Mouse (Mus musculus) heart, embryonic 10.5 days (tissue): ENCODE data around the gene Cldn12. TPM values are rescaled to one million over a fixed set of nuclear protein-coding genes. Genes with fewer than 3 reads are reported as not detected.

Source experiments
- DNase-seq: peaks from one replicate; pipeline ENCODE4 v3.0.0-alpha.2; 2017; ENCODE audit warnings: low spot score
- H3K27ac ChIP-seq: fragments of 300-500 bp; sonication (generic); 2 replicates; pipeline ENCODE4 v1.5.1; 2016; ENCODE audit warnings: mild to moderate bottlenecking
- H3K27me3 ChIP-seq: fragments of 300-500 bp; sonication (generic); 2 replicates; pipeline ENCODE4 v1.6.1; 2016; ENCODE audit warnings: mild to moderate bottlenecking; ENCODE audit not compliant: poor library complexity, insufficient read depth, severe bottlenecking
- H3K36me3 ChIP-seq: fragments of 300-500 bp; sonication (generic); 2 replicates; pipeline ENCODE4 v1.6.1; 2016; ENCODE audit warnings: mild to moderate bottlenecking, moderate library complexity
- H3K4me1 ChIP-seq: fragments of 300-500 bp; sonication (generic); 2 replicates; pipeline ENCODE4 v1.6.1; 2016; ENCODE audit warnings: mild to moderate bottlenecking
- H3K4me3 ChIP-seq: fragments of 300-500 bp; sonication (generic); 2 replicates; pipeline ENCODE4 v1.5.1; 2016; ENCODE audit warnings: mild to moderate bottlenecking, moderate library complexity
- H3K9me3 ChIP-seq: fragments of 300-500 bp; sonication (generic); 2 replicates; pipeline ENCODE4 v1.6.1; 2016; ENCODE audit warnings: mild to moderate bottlenecking, moderate library complexity
- WGBS: fragments of 180-500 bp; shearing (Covaris S2); methylation state at CpG from one replicate; pipeline ENCODE4 v1.1.7; 2016; 5-methylcytosine and 5-hydroxymethylcytosine counted together
- polyA plus RNA-seq: library from polyadenylated mRNA; unstranded; fragments of >200 nt; fragmentation: Nextera tagmentation; extraction: Ambion mirVana; gene quantifications from 2 replicates; pipeline ENCODE4 v1.2.1, GENCODE M21; 2016

Gene Cldn12
- polyA plus RNA-seq, 1 experiment from 2014 or later = 27.4 TPM

DNA sequence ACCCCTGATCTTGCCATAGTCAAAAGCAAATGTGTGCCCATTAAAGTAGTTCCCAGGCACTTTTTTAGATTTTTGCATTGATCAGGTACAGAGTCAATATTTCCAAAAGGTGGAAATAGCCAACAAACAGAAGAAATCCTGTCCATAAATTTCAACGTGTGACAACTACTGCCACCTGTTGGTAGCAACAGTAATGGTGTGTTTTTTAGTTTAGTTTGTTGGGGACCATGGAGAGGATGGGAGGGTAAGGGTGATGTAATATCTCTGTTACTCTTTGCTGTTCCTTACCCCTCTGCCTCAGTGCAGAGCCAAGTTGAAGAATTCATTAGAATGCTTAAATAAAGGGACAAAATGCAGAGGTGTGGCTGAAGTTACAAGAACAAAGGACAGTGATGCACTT, 33.1 kb downstream of the Cldn12 start:
- Histone ChIP-seq H3K36me3 (no peaks in the 10 kb centered on the region), H3K27me3 (no peaks in the 10 kb centered on the region), H3K4me1 (no peaks in the 10 kb centered on the region), H3K27ac (no peak overlapping the region), H3K4me3 (no peak overlapping the region), H3K9me3 (no peaks in the 10 kb centered on the region)
- no peak for DNase-seq
- 2% methylated on average over 1 of the region's 1 CpGs for WGBS

DNA sequence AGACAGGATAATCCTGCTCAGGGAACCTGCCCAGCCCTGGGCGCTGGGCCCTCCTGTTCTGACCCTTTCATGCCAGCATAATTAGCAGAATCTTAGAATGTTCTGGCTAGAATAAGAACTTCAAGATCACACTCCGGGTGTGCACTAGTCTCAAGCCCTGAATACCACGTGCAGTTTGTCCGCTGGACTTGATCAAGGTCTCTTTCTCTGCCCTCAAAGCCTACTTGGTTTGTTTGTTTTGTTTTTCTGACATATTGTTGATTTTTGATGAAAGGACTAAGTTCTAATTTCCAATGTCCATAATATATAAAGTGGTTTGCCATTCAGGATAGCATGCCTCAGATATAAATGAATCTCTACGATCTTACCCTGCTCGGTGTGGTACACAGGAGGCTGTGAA, 35.7 kb downstream of the Cldn12 start, which contains the start of gene 1700015F17Rik:
Gene 1700015F17Rik (minus strand): TSS at position 101 of the 400 bp plus-strand sequence.
- Histone ChIP-seq H3K36me3 (no peaks in the 10 kb centered on the region), H3K27ac (no peak within 1 kb of the TSS), H3K27me3 (no peaks in the 10 kb centered on the region), H3K4me1 (no peaks in the 10 kb centered on the region), H3K4me3 (no peak within 1 kb of the TSS), H3K9me3 (no peaks in the 10 kb centered on the region)
- WGBS = 88% methylated on average over 6 of the region's 6 CpGs
- DNase-seq = no peak

DNA sequence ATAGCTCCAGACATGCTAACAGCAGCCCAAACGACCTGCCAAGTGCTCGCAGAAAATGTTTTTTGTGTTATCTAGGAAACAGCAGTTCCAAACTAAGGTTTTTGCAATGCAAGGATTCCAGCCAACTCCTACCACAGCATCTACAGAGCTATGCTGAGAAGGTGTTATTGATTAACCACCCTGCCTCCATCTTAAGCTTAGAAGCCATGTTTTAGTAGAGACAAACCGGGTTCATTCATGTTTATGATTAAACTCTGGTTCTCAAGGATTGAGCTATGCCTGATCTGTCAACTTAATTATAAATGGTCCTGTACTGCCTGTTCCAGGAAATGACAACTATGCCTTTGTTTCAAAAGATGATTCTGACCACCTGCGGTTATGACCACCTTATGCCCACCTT, 38.6 kb downstream of the Cldn12 start:
- Histone ChIP-seq H3K9me3 (no peaks in the 10 kb centered on the region), H3K4me1 (no peaks in the 10 kb centered on the region), H3K27ac (no peak overlapping the region), H3K36me3 (no peaks in the 10 kb centered on the region), H3K27me3 (no peaks in the 10 kb centered on the region), H3K4me3 (no peak overlapping the region)
- DNase-seq = no peak
- 74% methylated on average over 4 of the region's 4 CpGs for WGBS

DNA sequence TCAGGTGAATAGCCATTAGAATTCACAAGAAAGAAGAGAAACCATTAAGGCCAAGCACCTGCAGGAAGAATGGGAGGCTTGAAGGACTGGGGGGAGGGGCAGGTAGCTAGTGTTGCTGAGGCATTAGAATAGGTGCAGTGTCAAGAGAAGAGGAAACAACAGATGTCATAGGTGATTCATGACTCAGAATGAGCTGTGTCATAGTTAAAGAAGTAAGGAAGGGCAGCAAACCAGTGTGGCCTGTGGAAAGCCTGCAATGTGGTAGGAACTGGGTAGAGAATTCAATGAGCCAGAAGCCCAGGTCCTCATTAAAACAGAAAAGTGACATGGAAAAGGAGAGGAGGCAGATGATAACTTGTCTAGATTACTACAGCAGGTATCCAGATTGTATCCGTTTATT, 49.5 kb downstream of the Cldn12 start:
- Histone ChIP-seq H3K27me3 (no peaks in the 10 kb centered on the region), H3K27ac (no peak overlapping the region), H3K4me1 (no peaks in the 10 kb centered on the region), H3K36me3 (no peaks in the 10 kb centered on the region), H3K9me3 (no peaks in the 10 kb centered on the region), H3K4me3 (no peak overlapping the region)
- no peak for DNase-seq
- WGBS = 50% methylated on average over 1 of the region's 1 CpGs

Other genes with a start within 250 kb of the Cldn12 start
- gene Cdk14, start 94.6 kb downstream of the Cldn12 start, polyA plus RNA-seq = 15.8 and 17.7 TPM in 2 replicates
- gene 1700015F17Rik, start 35.8 kb downstream of the Cldn12 start, polyA plus RNA-seq = not detected in 2 replicates
- gene Gtpbp10, start 44.6 kb upstream of the Cldn12 start, polyA plus RNA-seq = 22.9 and 27.1 TPM in 2 replicates
- gene Gm8773, start 58.8 kb upstream of the Cldn12 start, polyA plus RNA-seq = 0.92 TPM in 2 replicates
- gene Cfap69, start 149.3 kb upstream of the Cldn12 start, polyA plus RNA-seq = 0.67 and 2.6 TPM in 2 replicates
- gene Steap2, start 179.6 kb upstream of the Cldn12 start, polyA plus RNA-seq = 3.3 and 6.9 TPM in 2 replicates
- gene Steap1, start 234.4 kb upstream of the Cldn12 start, polyA plus RNA-seq = 4.0 and 10.7 TPM in 2 replicates